Mouse (Mus musculus): Measurements from ENCODE around the gene Vps26c. TPM values are rescaled to one million over a fixed set of nuclear protein-coding genes. Genes with fewer than 3 reads are reported as not detected.

Vps26c gene
- polyA plus RNA-seq, 1 experiment, result 44.9 TPM

- DNase-seq, result no peak
- no peak overlapping the region for H3K27ac ChIP-seq (ENCODE audit: control insufficient read depth, insufficient read depth, low read length)
- no peaks in the 10 kb centered on the region for H3K4me1 ChIP-seq (replicated peaks; ENCODE audit: control insufficient read depth, insufficient read depth, low read length)
- no peak overlapping the region for H3K4me3 ChIP-seq (ENCODE audit: control insufficient read depth, insufficient read depth, low read length)
- H3K36me3 ChIP-seq (ENCODE audit: control insufficient read depth, insufficient read depth, low read length), result no peaks in the 10 kb centered on the region
- H3K27me3 ChIP-seq (ENCODE audit: control insufficient read depth, insufficient read depth, low read length), result no peaks in the 10 kb centered on the region
- TF ChIP-seq CTCF (IDR thresholded peaks at IDR 0.05; ENCODE audit: borderline replicate concordance, control insufficient read depth, extremely low read depth, insufficient read depth, low read length, poor library complexity), result no peak
- no peak for TF ChIP-seq POLR2A (IDR thresholded peaks at IDR 0.05; ENCODE audit: control insufficient read depth, extremely low read depth, insufficient read depth, low read length, poor library complexity)
- WGBS, result 82% methylated on average over 10 of the region's 10 CpGs
Observed at GRCm38 (mm10) chr16:94549813-94550212, 23.2 kb upstream of the Vps26c start.

- no peak overlapping the region for H3K4me3 ChIP-seq (ENCODE audit: control insufficient read depth, insufficient read depth, low read length)
- no peaks in the 10 kb centered on the region for H3K27me3 ChIP-seq (ENCODE audit: control insufficient read depth, insufficient read depth, low read length)
- TF ChIP-seq CTCF (IDR thresholded peaks at IDR 0.05; ENCODE audit: borderline replicate concordance, control insufficient read depth, extremely low read depth, insufficient read depth, low read length, poor library complexity), result no peak
- no peak for TF ChIP-seq POLR2A (IDR thresholded peaks at IDR 0.05; ENCODE audit: control insufficient read depth, extremely low read depth, insufficient read depth, low read length, poor library complexity)
- no peaks in the 10 kb centered on the region for H3K4me1 ChIP-seq (replicated peaks; ENCODE audit: control insufficient read depth, insufficient read depth, low read length)
- 52% methylated on average over 8 of the region's 8 CpGs for WGBS
- no peaks in the 10 kb centered on the region for H3K36me3 ChIP-seq (ENCODE audit: control insufficient read depth, insufficient read depth, low read length)
- H3K27ac ChIP-seq (ENCODE audit: control insufficient read depth, insufficient read depth, low read length), result no peak overlapping the region
- no peak for DNase-seq
Observed at GRCm38 (mm10) chr16:94545781-94546562, 19.3 kb upstream of the Vps26c start.

GRCm38 (mm10) chr16:94544540-94545105 is 18.0 kb upstream of the Vps26c start:
- no peaks in the 10 kb centered on the region for H3K27me3 ChIP-seq (ENCODE audit: control insufficient read depth, insufficient read depth, low read length)
- H3K4me3 ChIP-seq (ENCODE audit: control insufficient read depth, insufficient read depth, low read length), result no peak overlapping the region
- 88% methylated on average over 11 of the region's 11 CpGs for WGBS
- no peaks in the 10 kb centered on the region for H3K36me3 ChIP-seq (ENCODE audit: control insufficient read depth, insufficient read depth, low read length)
- TF ChIP-seq POLR2A (IDR thresholded peaks at IDR 0.05; ENCODE audit: control insufficient read depth, extremely low read depth, insufficient read depth, low read length, poor library complexity), result no peak
- no peak for TF ChIP-seq CTCF (IDR thresholded peaks at IDR 0.05; ENCODE audit: borderline replicate concordance, control insufficient read depth, extremely low read depth, insufficient read depth, low read length, poor library complexity)
- DNase-seq, result no peak
- no peak overlapping the region for H3K27ac ChIP-seq (ENCODE audit: control insufficient read depth, insufficient read depth, low read length)
- H3K4me1 ChIP-seq (replicated peaks; ENCODE audit: control insufficient read depth, insufficient read depth, low read length), result no peaks in the 10 kb centered on the region

GRCm38 (mm10) chr16:94542898-94543297 is 16.3 kb upstream of the Vps26c start:
- H3K4me3 ChIP-seq (ENCODE audit: control insufficient read depth, insufficient read depth, low read length), result no peak overlapping the region
- TF ChIP-seq CTCF (IDR thresholded peaks at IDR 0.05; ENCODE audit: borderline replicate concordance, control insufficient read depth, extremely low read depth, insufficient read depth, low read length, poor library complexity), result no peak
- no peak for DNase-seq
- H3K27ac ChIP-seq (ENCODE audit: control insufficient read depth, insufficient read depth, low read length), result no peak overlapping the region
- H3K36me3 ChIP-seq (ENCODE audit: control insufficient read depth, insufficient read depth, low read length), result no peaks in the 10 kb centered on the region
- WGBS, result 98% methylated on average over 8 of the region's 8 CpGs
- no peaks in the 10 kb centered on the region for H3K27me3 ChIP-seq (ENCODE audit: control insufficient read depth, insufficient read depth, low read length)
- no peaks in the 10 kb centered on the region for H3K4me1 ChIP-seq (replicated peaks; ENCODE audit: control insufficient read depth, insufficient read depth, low read length)

GRCm38 (mm10) chr16:94540140-94540539 is 13.5 kb upstream of the Vps26c start:
- Histone ChIP-seq H3K4me1 (replicated peaks; ENCODE audit: control insufficient read depth, insufficient read depth, low read length) (peaks cover 8% of the 10 kb centered on the region), H3K27me3 (ENCODE audit: control insufficient read depth, insufficient read depth, low read length) (no peaks in the 10 kb centered on the region), H3K27ac (ENCODE audit: control insufficient read depth, insufficient read depth, low read length) (no peak overlapping the region), H3K4me3 (ENCODE audit: control insufficient read depth, insufficient read depth, low read length) (no peak overlapping the region), H3K36me3 (ENCODE audit: control insufficient read depth, insufficient read depth, low read length) (no peaks in the 10 kb centered on the region)
- WGBS, result 96% methylated on average over 9 of the region's 9 CpGs
- TF ChIP-seq POLR2A (IDR thresholded peaks at IDR 0.05; ENCODE audit: control insufficient read depth, extremely low read depth, insufficient read depth, low read length, poor library complexity) (no peak), CTCF (IDR thresholded peaks at IDR 0.05; ENCODE audit: borderline replicate concordance, control insufficient read depth, extremely low read depth, insufficient read depth, low read length, poor library complexity) (no peak)
- no peak for DNase-seq

- no peaks in the 10 kb centered on the region for H3K36me3 ChIP-seq (ENCODE audit: control insufficient read depth, insufficient read depth, low read length)
- no peak overlapping the region for H3K27ac ChIP-seq (ENCODE audit: control insufficient read depth, insufficient read depth, low read length)
- 38% methylated on average over 9 of the region's 9 CpGs for WGBS
- DNase-seq, result no peak
- H3K4me3 ChIP-seq (ENCODE audit: control insufficient read depth, insufficient read depth, low read length), result no peak overlapping the region
- H3K4me1 ChIP-seq (replicated peaks; ENCODE audit: control insufficient read depth, insufficient read depth, low read length), result peaks cover 8% of the 10 kb centered on the region
- TF ChIP-seq POLR2A (IDR thresholded peaks at IDR 0.05; ENCODE audit: control insufficient read depth, extremely low read depth, insufficient read depth, low read length, poor library complexity) (no peak), CTCF (IDR thresholded peaks at IDR 0.05; ENCODE audit: borderline replicate concordance, control insufficient read depth, extremely low read depth, insufficient read depth, low read length, poor library complexity) (no peak)
- no peaks in the 10 kb centered on the region for H3K27me3 ChIP-seq (ENCODE audit: control insufficient read depth, insufficient read depth, low read length)
Observed at GRCm38 (mm10) chr16:94537159-94537527, 10.5 kb upstream of the Vps26c start.

Data from thymus, adult 2 months (tissue).